Mouse (Mus musculus) adrenal gland, adult (tissue): ENCODE data around the gene Vmn1r85.
A peak's percentile ranks its signal among the peaks of the same experiment; 100 is the strongest.

Source experiments
- DNase-seq, 2 experiments: peaks; one replicate each; pipeline ENCODE4 v3.0.0; 2022 to 2023; ENCODE audit warnings: low spot score in 1 of 2; ENCODE audit not compliant: inconsistent age in 2 of 2

Vmn1r85 gene

DNA sequence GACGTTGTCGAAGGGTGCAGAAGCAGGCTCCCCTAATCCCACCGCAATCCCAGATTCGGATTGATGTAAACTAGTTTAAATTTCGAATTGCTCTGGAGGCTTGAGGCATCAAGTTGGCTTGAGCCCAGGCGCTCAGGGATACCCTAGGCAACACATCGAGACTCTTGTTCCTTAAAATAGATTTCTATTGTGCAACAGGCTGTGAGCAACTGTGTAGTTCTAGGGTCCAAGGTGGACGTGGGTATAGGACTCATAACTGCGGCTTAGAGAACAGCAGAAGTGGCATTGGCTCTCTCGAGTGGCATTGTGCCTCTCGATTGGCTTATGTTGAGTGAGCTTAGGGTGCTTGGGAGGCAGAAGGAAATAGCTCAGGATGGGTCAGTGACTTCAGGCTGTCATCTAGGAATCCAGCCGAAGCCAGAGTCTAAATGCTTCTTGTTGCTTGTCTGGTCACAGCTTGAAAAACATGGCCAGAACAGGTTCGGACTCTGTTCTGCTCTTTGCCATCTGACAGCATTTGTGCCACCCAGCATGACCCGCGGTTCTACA, 56.3 kb downstream of the Vmn1r85 start:
- DNase-seq = no peak

DNA sequence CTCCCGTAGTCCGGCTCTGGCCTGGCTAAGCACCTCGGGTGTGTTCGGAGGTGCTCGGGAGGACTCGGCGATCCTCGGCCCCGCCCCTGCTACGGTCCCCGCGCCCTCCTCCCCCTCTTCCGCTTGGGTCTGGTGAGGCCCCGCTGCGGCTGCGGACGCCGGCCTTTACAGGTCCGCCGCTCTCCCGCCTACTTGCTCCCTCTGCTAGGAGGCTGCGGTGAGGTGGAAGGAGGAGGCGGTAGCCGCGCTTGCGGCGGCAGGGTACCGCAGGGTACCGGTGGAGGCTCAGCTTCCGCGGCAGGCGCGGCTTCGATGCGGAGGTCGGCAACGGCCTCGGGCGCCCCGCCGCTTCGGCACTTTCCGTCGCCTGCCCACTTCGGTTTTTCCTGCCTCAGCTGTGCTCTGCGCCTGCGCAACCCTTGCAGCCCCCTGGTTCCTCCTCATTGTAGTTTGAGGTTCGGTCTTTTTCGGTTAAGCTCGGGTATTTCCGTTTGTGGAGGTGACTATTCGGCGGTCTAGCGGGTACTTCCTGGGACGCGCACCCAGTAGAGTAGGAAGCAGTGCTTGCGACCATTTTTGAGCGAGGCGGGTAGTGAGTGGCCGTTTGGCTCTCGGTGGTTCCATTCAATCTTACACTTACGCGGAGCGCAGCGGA, 56.9 kb downstream of the Vmn1r85 start, which contains the start of gene Ube2m:
Gene Ube2m, minus strand, starts transcription at position 375 of the 655 bp plus-strand sequence.
- peak; percentile 98 to 100 for DNase-seq

DNA sequence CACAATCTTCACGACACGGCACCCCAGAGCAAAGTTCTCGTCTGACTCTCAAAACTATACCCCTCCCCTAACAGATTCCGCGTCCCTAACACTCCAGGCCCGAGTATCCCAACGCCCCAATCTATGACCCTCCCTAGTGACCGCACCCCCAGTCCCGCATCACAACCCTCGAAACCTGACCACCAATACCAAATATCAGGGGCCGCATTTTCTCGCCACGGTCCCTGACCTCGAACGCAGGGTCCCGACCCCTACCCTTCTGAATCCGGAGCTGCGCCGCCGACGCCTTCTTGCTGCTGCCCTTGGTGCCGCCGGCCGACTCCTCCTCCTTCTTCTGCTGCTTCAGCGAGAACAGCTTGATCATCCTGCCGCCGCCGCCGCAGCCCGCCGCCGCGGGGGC, 57.6 kb downstream of the Vmn1r85 start:
- DNase-seq = no peak

DNA sequence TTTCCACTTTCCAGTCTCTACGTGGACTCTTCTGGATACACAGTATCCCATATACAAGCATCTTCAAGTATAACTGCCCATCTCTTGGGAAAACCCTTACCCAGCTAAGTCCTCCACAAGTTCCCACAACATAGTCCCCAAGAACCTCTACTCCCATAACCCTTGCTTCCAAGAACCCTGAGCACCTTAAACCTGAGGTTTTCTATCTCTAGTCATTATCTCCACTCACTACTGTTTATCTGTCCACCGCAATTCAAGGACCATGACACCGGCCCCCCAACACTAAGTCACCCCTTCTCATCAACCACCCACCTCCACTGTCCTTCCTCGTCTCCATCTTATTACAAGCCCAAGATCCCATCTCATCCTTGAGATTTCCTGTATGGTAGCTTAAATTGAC, 58.2 kb downstream of the Vmn1r85 start:
- DNase-seq = peak in 1 of 2 experiments; percentile 66

DNA sequence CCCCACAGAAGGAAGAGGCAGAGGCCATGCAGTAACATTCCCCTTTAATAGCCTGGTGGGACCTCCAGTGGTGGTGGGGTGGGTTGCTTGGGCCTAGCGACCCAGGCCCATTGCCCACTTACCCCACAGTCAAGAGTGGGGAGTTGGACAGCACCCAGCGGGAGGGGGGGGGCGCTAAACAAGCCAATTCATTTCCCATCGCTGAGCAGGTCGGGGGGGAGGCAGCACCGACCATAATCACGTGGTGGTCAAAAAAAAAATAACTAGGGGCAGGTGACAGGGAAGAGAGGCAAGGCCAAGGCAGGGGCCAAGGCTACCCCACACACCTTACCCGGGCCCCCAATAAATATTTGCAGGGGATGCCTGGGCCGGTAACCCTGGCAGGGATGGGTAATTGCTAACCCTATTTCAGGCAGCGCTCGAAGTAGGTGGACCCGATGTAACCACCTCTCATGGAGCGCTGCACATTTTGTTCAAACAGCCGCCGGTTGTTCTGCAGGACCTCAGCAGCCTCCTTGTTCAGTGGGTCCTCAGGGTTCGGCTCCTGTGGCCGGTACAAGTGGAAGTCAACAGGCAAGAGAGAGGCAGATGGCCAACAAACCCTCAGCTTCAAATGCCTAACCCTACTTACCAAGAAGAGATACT, 59.6 kb downstream of the Vmn1r85 start:
- peak in 1 of 2 experiments; percentile 48 for DNase-seq

DNA sequence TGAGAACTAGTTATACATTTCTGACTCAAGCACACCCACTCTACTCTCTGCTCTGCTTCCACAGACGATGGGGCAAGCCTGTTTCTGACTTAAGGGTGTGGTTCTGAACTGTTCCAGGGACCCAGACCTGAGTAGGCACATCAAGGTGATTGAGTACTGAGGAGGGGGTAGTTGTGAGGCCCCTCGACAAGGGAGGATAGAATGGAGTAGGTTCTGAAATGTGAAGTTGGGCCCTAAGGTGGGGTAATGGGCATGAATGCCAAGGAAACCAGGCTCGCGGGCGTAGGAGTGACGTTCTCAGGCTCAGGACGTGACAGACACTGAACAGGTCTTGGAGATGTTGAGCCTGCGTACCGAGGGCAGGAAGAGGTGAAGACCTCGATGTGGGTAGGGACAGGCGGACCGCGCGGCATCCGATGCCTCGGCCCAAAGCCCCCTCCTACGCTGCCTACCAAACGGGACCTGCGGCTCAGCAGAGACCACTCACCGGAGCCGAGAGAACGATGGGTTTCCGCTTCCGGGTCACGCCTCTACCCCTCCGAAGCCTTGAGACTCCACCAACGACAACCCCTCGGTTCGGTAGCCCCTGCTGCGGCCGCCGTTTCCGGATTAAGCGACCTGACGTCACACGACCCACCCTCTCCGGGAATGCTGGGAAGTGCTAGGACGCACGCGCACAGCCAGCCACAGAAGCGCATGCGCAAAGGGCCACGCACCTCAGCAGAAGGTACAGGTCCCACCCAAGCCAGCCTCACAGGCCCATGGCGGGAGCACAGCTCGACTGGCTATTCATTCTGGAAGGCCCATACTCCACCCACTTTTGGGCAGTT, 60.6 kb downstream of the Vmn1r85 start, which contains the start of gene Chmp2a:
Gene Chmp2a, minus strand, starts transcription at position 660 of the 830 bp plus-strand sequence.
- DNase-seq = peak; percentile 99

DNA sequence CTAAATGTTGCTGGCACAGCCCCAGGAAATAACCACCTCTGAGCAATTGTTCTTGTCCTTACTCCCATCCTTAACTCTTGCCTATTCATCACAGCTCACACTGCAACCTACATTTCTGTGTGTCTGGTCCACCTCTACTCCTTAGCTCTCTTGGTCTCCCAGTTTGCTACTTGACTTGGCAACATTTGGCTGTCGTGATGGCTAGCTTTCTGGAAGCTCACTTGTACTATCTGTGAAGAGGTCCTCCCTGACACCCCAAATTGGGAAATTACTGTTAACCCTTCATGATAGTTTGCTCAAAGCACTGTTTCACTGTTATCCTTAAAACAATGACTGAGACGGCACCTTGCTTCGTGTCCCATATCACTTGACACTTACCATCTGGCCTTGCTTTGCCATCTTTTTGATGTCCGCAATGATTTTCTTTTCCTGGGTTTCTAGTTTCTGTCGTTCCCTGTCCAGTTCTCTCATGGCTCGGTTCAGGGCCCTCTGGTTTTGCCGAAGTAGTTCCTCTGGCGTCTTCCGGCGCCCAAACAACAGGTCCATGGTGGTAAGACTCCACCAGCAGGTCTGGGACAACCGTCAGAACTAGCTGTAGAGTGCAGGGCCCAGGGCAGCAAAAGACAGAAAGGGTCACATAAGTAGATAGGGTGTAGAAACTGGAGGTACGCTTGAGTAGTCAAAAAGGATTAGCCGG, 61.4 kb downstream of the Vmn1r85 start:
- DNase-seq = peak; percentile 37 to 48
